Mouse (Mus musculus) limb, embryonic 10.5 days (tissue): ENCODE measurements around the gene Cox5a. TPM values are rescaled to one million over a fixed set of nuclear protein-coding genes. Genes with fewer than 3 reads are reported as not detected.

Source experiments
- DNase-seq: peaks from one replicate; pipeline ENCODE4 v3.0.0-alpha.2; 2017; ENCODE audit warnings: low spot score
- H3K27ac ChIP-seq: fragments of 300-500 bp; sonication (generic); 2 replicates; pipeline ENCODE4 v1.5.1; 2016; ENCODE audit warnings: mild to moderate bottlenecking
- H3K27me3 ChIP-seq: fragments of 300-500 bp; sonication (generic); 2 replicates; pipeline ENCODE4 v1.6.1; 2016; ENCODE audit warnings: low read depth, mild to moderate bottlenecking; ENCODE audit not compliant: poor library complexity, severe bottlenecking
- H3K36me3 ChIP-seq: fragments of 300-500 bp; sonication (generic); 2 replicates; pipeline ENCODE4 v1.6.1; 2016; ENCODE audit warnings: mild to moderate bottlenecking, moderate library complexity
- H3K4me1 ChIP-seq: fragments of 300-500 bp; sonication (generic); 2 replicates; pipeline ENCODE4 v1.6.1; 2016
- H3K4me3 ChIP-seq: fragments of 300-500 bp; sonication (generic); 2 replicates; pipeline ENCODE4 v1.5.1; 2016; ENCODE audit warnings: mild to moderate bottlenecking, moderate library complexity
- H3K9me3 ChIP-seq: fragments of 300-500 bp; sonication (generic); replicated peaks from 2 replicates; pipeline ENCODE4 v1.6.1; 2016; ENCODE audit warnings: mild to moderate bottlenecking
- WGBS: fragments of 180-500 bp; shearing (Covaris S2); methylation state at CpG from one replicate; pipeline ENCODE4 v1.1.7; 2016; 5-methylcytosine and 5-hydroxymethylcytosine counted together
- polyA plus RNA-seq: library from polyadenylated mRNA; unstranded; fragments of >200 nt; fragmentation: Nextera tagmentation; extraction: Ambion mirVana; gene quantifications from 2 replicates; pipeline ENCODE4 v1.2.1, GENCODE M21; 2016

Cox5a gene
- 635 and 703 TPM in 2 replicates for polyA plus RNA-seq

DNA sequence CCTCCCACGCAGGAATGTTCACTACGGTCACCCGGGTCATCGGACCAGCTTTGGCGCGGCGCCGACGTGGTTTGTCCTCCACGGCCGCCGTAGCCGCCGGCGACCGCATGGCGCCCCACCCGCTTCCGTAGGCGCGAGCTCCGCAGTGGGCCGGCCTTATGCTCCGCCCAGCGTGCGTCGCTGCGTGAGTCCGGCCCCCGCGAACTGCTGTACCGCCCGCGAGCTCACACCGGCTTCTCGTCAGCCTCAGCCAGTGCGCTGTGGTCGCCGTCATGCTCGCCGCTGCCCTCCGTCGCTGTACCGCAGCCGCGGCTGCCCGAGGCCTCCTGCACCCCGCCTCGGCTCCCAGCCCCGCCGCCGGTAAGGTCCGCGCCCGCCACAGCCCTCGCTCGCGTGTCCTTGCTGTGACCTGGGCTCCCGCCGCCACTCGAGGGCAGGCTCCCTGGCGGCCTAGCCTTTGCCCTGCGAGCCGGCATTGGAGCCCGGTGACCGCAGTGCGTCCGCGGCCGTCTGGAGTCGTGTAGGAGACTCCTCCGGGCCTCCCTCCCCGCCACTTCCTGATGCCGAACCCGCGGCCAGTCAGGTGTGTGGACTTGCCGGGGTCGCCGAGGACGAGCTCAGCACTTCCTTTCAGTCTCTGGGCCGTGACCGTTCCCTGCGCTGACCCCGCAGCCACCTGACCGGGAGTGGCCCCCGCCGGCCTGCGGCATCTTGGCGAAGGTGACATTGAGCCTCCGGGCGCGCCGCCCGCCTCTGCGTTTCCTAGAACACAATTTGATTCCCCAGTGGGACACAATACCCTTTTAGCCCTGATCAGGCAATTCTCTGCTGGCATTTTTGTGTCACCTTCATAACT is at the start of gene Cox5a:
TSS of gene Cox5a (plus strand) at position 219 of the 856 bp plus-strand sequence.
- peak; percentile 93 for DNase-seq
- Histone ChIP-seq H3K4me1 (peaks cover 16% of the 10 kb centered on the region), H3K4me3 (peak within 1 kb of the TSS; percentile 72), H3K9me3 (no peaks in the 10 kb centered on the region), H3K36me3 (0 out of 2 replicates have a peak, but pooled peaks cover 3% of the 10 kb centered on the region), H3K27me3 (no peaks in the 10 kb centered on the region), H3K27ac (peak within 1 kb of the TSS; percentile 93)
- WGBS, result under 1% methylated on average over 95 of the region's 95 CpGs

DNA sequence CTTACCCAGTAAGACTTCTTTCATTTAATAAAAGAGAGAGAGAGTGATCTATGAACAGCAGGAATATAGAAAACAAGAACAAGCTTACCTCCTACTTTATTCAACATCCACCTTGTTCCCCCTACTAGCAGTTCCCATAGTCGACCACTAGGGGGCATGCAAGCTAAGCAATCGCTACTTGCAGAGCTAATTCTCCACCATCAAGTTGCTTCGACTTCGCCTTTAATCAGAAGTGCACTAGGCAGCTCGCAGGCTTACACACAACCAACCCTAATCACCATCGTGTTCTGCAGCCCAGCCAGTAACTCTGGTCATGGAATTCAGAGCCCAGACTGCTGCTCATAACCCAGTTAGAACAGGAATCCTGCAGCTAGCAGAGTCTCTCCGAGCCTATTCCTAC is 35.3 kb upstream of the Cox5a start:
- WGBS, result 15% methylated on average over 7 of the region's 7 CpGs
- H3K4me3 ChIP-seq, result no peak overlapping the region
- no peaks in the 10 kb centered on the region for H3K9me3 ChIP-seq
- peak; percentile 82 for DNase-seq
- H3K36me3 ChIP-seq, result no peaks in the 10 kb centered on the region
- no peaks in the 10 kb centered on the region for H3K4me1 ChIP-seq
- H3K27me3 ChIP-seq, result no peaks in the 10 kb centered on the region
- no peak overlapping the region for H3K27ac ChIP-seq

DNA sequence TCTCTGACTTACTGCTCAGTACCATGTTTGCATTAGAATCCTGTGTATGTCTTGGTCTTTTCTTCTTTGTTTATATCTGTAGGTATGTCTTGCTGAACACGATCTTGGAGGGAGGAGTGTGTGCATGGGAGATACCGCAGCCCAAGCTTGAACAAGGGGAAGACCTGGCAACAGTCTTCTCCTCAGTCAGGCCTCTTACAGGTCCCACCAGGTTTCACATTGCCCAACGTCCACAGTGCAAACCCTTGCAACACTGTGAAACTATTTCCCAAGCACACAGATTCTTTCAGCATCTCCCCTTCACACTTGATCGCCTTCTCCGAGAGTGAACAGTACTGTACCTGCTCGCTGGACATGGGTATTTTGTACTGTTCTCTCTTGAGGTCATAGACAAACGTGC is 33.3 kb upstream of the Cox5a start:
- H3K9me3 ChIP-seq, result no peaks in the 10 kb centered on the region
- H3K27ac ChIP-seq, result no peak overlapping the region
- H3K27me3 ChIP-seq, result no peaks in the 10 kb centered on the region
- WGBS, result 77% methylated on average over 7 of the region's 7 CpGs
- no peak for DNase-seq
- no peak overlapping the region for H3K4me3 ChIP-seq
- H3K36me3 ChIP-seq, result no peaks in the 10 kb centered on the region
- H3K4me1 ChIP-seq, result no peaks in the 10 kb centered on the region

DNA sequence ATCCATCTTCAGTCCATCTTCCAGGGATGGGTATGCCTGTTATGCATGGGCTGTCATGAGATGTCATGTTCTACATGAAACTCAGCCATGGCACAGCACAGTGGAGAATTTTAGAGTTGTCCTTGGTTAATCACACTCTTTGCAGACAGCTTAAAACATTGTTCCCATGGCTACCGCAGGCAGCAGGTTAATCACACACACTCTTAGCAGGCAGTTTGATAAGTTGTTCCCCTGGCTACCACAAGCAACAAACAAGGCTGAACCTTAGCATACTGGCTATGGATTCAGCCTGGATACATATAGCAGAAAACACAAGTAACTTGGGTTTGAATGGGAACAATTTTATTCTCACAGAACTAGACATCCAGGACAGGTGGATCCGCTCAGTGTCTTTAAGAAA is 27.5 kb upstream of the Cox5a start:
- Histone ChIP-seq H3K36me3 (no peaks in the 10 kb centered on the region), H3K27me3 (0 out of 2 replicates have a peak, but pooled peaks cover 5% of the 10 kb centered on the region), H3K27ac (no peak overlapping the region), H3K9me3 (no peaks in the 10 kb centered on the region), H3K4me3 (no peak overlapping the region), H3K4me1 (no peaks in the 10 kb centered on the region)
- WGBS, result 89% methylated on average over 2 of the region's 2 CpGs
- no peak for DNase-seq

DNA sequence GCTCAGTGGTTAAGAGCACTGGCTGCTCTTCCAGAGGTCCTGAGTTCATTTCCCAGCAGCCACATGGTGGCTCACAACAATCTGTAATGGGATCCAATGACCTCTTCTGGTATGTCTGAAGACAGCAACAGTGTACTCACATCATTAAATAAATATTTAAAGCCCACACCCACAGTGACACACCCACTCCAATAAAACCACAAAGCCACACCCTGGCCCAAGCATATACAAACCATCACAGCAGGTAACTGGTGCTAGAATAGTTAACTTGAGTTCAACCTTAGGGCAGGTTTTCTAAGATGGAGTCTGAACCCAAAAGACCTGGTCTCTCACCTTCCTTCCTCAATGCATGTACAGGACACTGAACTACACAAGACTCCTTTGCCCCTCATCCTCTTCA is 26.1 kb upstream of the Cox5a start:
- Histone ChIP-seq H3K36me3 (no peaks in the 10 kb centered on the region), H3K27me3 (peaks cover 19% of the 10 kb centered on the region), H3K4me1 (no peaks in the 10 kb centered on the region), H3K9me3 (no peaks in the 10 kb centered on the region), H3K4me3 (no peak overlapping the region), H3K27ac (no peak overlapping the region)
- no peak for DNase-seq

DNA sequence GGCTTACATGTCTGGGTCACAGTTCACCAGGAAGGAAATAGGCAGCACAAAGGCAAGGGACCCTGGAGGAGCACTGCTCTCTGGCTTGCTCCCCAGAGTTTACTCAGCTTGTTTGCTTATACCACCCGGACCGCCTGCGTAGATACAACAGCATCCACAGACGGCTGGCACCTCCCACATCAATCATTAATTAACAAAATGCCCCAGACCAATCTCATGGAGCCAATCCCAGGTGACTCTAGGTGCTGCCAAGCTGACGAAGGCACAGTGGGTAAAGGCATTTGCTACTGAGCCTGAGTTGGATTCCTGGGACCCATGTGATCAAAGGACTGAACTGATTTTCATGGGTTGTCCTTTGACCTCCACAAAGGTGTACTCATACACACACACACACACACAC is 23.8 kb upstream of the Cox5a start:
- no peak overlapping the region for H3K27ac ChIP-seq
- 86% methylated on average over 5 of the region's 5 CpGs for WGBS
- no peaks in the 10 kb centered on the region for H3K36me3 ChIP-seq
- no peak overlapping the region for H3K4me3 ChIP-seq
- H3K4me1 ChIP-seq, result peaks cover 10% of the 10 kb centered on the region
- H3K9me3 ChIP-seq, result no peaks in the 10 kb centered on the region
- no peak for DNase-seq
- peaks cover 42% of the 10 kb centered on the region for H3K27me3 ChIP-seq

DNA sequence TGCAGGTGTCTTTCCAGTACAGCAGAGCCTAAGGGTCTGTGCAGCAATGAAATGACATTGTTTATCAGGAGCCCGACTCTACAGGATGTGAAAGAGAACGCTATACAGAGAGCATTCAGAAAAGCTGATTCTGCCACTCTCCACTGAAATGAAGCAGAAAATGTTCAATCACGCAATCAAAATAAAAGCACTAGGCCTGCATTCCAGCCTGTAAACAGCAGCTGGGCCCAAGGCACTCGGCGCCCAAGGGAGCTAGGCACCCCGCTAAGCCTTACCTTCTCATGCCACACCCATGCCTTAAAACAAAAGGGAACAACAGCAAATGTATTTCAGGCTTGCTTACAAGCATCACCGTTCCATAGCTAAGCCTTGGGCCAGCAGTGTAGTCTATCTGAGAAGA is 22.5 kb upstream of the Cox5a start:
- H3K9me3 ChIP-seq, result no peaks in the 10 kb centered on the region
- H3K36me3 ChIP-seq, result no peaks in the 10 kb centered on the region
- no peak overlapping the region for H3K4me3 ChIP-seq
- H3K4me1 ChIP-seq, result peaks cover 22% of the 10 kb centered on the region
- 66% methylated on average over 7 of the region's 7 CpGs for WGBS
- H3K27ac ChIP-seq, result no peak overlapping the region
- no peak for DNase-seq
- H3K27me3 ChIP-seq, result peaks cover 55% of the 10 kb centered on the region

DNA sequence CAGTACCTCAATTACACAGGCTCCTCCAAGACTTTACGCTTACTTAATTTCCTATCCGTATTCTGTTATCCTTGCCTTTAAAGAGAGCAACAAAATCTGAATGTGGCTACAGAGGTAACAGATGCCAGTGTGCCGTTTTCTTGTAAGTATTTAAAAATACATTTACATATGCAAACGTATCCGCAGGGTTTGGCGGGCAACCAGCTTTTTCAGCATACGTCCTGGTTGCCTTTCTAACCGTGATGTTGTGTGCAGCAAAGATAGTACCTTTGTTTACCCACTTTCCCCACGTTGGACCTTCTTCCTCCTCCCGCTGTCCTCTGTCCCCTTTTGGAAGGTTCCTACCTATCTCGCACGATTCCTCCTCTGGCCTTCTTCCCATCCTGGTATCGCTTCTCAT is 19.6 kb upstream of the Cox5a start:
- H3K27me3 ChIP-seq, result peaks cover 84% of the 10 kb centered on the region
- H3K4me3 ChIP-seq, result no peak overlapping the region
- no peak for DNase-seq
- H3K36me3 ChIP-seq, result no peaks in the 10 kb centered on the region
- WGBS, result 9% methylated on average over 13 of the region's 13 CpGs
- no peaks in the 10 kb centered on the region for H3K9me3 ChIP-seq
- no peak overlapping the region for H3K27ac ChIP-seq
- H3K4me1 ChIP-seq, result peaks cover 38% of the 10 kb centered on the region

DNA sequence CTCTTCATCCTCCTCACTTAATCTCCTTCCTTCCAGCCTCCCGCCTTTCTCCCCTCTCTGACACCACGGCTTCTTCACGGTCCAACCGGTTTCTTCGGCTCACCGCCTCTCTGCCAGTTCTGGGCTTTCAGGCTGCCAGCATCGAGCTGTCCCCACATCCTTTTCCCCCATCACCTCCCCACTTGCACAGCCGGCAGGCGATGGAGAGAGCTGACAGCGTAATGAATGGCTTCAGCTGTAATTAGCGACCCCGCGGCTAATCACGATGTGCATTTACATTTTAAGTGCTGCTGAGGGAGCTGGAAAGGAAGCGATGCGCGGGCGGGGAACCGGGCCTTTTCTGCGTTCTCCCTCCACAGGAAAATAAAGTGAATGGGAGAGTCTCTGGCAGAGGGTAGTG is 19.2 kb upstream of the Cox5a start:
- no peaks in the 10 kb centered on the region for H3K36me3 ChIP-seq
- H3K27ac ChIP-seq, result no peak overlapping the region
- 1% methylated on average over 20 of the region's 20 CpGs for WGBS
- peak; percentile 49 for DNase-seq
- peaks cover 88% of the 10 kb centered on the region for H3K27me3 ChIP-seq
- H3K4me3 ChIP-seq, result peak overlapping the region; percentile 34
- peaks cover 38% of the 10 kb centered on the region for H3K4me1 ChIP-seq
- H3K9me3 ChIP-seq, result no peaks in the 10 kb centered on the region

DNA sequence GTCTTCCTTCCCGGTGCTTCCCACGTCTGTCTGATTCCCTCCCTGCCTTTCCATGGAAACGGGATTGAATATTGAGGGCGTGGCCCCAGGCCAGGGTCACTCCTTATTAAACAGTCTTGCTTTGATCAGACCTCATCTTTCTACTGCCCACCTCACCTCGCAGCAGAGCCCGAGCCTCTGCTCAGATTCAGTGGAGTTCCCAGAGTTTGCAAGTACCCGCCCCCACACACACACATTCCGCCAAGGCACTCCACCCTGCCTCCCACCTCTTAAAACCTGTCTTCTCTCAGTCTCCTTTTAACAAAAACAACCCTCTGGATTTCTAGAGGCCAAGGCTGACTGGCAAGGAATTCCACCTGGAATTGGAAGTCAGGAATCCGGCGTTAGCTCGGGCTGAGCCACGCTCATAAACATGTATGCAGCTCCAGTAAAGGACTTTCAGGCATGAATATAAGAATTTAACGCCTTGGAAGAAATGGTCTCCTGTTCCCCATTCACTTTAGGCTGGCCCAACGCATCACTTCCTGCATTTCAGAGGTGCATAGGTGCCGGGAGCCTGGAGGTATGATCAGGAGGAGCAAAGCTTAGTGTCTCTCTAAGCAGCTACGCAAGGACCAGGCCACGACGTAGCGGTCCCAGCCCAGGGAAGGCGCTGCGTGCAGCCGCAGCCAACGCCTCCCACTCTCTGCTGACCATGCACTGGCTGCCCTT is 18.0 kb upstream of the Cox5a start:
- H3K9me3 ChIP-seq, result no peaks in the 10 kb centered on the region
- peak; percentile 61 for DNase-seq
- H3K4me1 ChIP-seq, result peaks cover 38% of the 10 kb centered on the region
- peak overlapping the region; percentile 57 for H3K4me3 ChIP-seq
- peaks cover 93% of the 10 kb centered on the region for H3K27me3 ChIP-seq
- H3K36me3 ChIP-seq, result no peaks in the 10 kb centered on the region
- WGBS, result 3% methylated on average over 23 of the region's 23 CpGs
- H3K27ac ChIP-seq, result no peak overlapping the region

DNA sequence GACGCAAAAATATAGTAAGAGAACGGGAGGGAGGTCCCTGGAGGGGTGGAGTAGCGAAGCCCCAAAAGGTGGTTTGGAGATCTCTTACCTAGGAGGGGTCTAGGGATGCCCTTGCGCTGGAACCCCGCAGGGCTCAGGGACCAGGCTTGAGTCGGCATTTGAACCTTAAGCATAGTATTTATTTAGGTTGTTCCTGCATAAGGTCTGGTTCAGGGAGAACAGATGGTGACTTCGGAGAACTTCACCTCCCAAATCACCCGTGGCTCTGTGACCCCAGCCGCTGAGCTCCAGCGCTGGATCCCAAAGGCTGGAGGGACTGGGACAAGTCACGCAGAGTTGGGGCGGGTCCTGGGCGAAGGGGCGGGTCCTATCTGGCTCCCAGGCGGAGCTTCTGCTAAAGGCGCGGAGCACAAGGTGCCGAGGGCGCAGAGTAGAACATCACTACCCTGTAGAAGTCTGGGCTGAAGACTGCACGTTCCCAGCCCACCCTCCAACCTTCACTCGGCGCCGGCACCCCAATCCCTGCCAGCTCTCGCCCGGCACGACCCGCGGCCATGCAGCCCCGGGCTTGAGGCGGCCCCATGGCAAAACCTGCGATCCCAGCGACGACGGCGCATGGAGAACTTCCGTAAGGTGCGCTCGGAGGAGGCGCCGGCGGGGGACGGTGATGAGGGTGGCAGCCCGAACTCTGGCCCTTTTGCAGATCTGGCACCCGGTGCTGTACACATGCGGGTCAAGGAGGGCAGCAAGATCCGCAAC is 17.3 kb upstream of the Cox5a start, which contains the start of gene Rpp25:
TSS of gene Rpp25 (plus strand) at position 405 of the 759 bp plus-strand sequence.
- peak; percentile 70 for DNase-seq
- peak within 1 kb of the TSS; percentile 57 for H3K4me3 ChIP-seq
- 0 out of 2 replicates have a peak within 1 kb of the TSS, but pooled peaks have one; percentile 10 for H3K27ac ChIP-seq
- under 1% methylated on average over 46 of the region's 46 CpGs for WGBS
- H3K27me3 ChIP-seq, result peaks cover 86% of the 10 kb centered on the region
- H3K9me3 ChIP-seq, result no peaks in the 10 kb centered on the region
- no peaks in the 10 kb centered on the region for H3K36me3 ChIP-seq
- H3K4me1 ChIP-seq, result peaks cover 38% of the 10 kb centered on the region

DNA sequence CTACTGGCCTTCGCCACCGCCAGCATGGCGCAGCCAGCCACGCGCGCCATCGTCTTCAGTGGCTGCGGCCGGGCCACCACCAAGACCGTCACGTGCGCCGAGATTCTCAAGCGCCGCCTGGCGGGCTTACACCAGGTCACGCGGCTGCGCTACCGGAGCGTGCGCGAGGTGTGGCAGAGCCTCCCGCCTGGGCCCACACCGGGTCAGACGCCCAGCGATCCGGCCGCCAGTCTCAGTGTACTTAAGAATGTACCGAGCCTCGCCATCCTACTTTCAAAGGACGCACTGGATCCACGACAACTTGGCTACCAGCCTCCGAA is 16.7 kb upstream of the Cox5a start:
- Histone ChIP-seq H3K9me3 (no peaks in the 10 kb centered on the region), H3K4me3 (peak overlapping the region; percentile 57), H3K27ac (0 out of 2 replicates have a peak overlapping the region, but pooled peaks have one; percentile 10), H3K27me3 (peaks cover 80% of the 10 kb centered on the region), H3K36me3 (no peaks in the 10 kb centered on the region), H3K4me1 (peaks cover 38% of the 10 kb centered on the region)
- whole genome bisulfite sequencing, result 1% methylated on average over 34 of the region's 34 CpGs
- DNase-seq, result peak; percentile 74
